Mouse (Mus musculus): ENCODE data around the gene Jmjd8. TPM values are rescaled to one million over a fixed set of nuclear protein-coding genes. Genes with fewer than 3 reads are reported as not detected.

The Jmjd8 gene
- polyA plus RNA-seq, 1 experiment, result 13.2 TPM

DNA sequence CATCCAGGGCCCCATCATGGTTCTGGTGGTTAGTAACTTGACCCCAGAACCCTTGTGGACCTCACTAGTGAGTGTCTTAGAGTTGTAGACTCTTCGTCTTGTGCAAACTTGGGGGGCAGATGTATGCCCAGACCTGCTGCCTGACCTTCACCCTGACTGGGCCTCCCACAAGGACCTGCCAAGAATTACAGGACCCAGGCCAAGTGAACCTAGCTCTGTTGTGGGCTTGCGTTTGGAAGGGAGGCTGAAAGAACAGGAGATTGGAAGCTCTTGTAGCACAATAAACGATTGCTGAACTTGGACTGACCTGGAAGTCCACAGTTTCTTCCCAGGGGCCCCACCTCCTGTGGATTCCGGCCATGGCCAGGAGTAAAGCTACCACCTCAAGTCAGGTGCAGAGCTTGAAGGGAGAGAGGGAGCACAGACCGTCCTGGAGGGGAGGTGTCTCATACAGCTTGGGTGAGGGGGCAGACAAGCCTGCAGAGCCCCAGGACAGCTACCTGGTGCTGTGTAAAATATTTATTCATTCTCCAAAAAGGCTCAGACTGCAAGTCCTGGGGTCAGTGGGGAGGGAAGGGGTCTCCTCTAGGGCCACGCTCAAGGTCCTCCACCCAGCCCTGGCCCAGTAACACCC, 5.4 kb downstream of the Jmjd8 start:
- H3K27ac ChIP-seq (ENCODE audit: insufficient read depth, low read length), result no peak overlapping the region

DNA sequence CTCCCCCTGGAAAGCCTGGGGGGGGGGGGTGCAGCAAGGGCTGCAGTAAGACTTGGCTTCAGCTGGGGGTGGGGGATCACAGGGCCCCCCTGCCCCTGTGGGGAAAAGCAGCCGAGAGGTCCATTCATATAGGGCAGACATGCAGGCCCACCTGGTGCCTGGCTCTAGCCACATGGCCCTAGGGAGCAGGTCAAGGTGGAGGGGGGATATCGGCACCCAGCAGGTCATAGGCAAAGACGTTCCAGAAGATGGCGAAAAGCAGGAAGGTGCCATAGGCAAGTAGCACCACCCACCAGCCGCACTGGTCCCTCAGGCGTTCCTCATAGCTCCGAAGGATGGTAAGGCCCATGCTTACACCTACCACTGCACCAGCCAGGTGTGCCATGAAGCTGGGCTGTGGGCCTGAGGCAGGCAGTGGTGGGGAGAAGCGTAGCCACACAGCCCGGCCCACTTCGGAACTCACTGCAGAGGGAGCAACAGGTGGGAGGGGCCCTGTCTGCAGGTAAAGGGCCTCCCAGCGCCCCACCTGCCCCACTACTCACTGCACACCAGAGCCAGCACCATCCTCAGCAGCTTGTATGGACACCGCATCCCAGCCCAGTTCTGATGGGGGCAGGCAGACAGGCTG, 6.0 kb downstream of the Jmjd8 start:
- H3K9ac ChIP-seq (ENCODE audit: low read depth, poor library complexity, severe bottlenecking), result no peak overlapping the region
- H3K36me3 ChIP-seq (ENCODE audit: control insufficient read depth, insufficient read depth, low read length, poor library complexity, severe bottlenecking), result peaks cover 19% of the 10 kb centered on the region
- H3K4me3 ChIP-seq (ENCODE audit: low read depth, low read length), result no peak overlapping the region
- no peak overlapping the region for H3K27ac ChIP-seq (ENCODE audit: insufficient read depth, low read length)
- H3K27me3 ChIP-seq (ENCODE audit: control insufficient read depth, insufficient read depth, low read length, poor library complexity, severe bottlenecking), result no peaks in the 10 kb centered on the region
- TF ChIP-seq CTCF (IDR thresholded peaks at IDR 0.05; ENCODE audit: low read depth, low read length) (no peak), EP300 (IDR thresholded peaks at IDR 0.05; ENCODE audit: insufficient read depth, low read depth, low read length) (no peak), POLR2A (IDR thresholded peaks at IDR 0.05; ENCODE audit: insufficient read depth, low read length) (no peak)
- peaks cover 4% of the 10 kb centered on the region for H3K4me1 ChIP-seq (ENCODE audit: control insufficient read depth, insufficient read depth, low read length)
- H3K9me3 ChIP-seq (replicated peaks; ENCODE audit: control insufficient read depth, insufficient read depth, low read length, poor library complexity, severe bottlenecking), result no peaks in the 10 kb centered on the region

More for the DNA sequence above, 5.4 kb downstream of the Jmjd8 start:
- TF ChIP-seq EP300 (IDR thresholded peaks at IDR 0.05; ENCODE audit: insufficient read depth, low read depth, low read length) (no peak), POLR2A (IDR thresholded peaks at IDR 0.05; ENCODE audit: insufficient read depth, low read length) (no peak), CTCF (IDR thresholded peaks at IDR 0.05; ENCODE audit: low read depth, low read length) (no peak)
- peaks cover 4% of the 10 kb centered on the region for H3K4me1 ChIP-seq (ENCODE audit: control insufficient read depth, insufficient read depth, low read length)
- H3K27me3 ChIP-seq (ENCODE audit: control insufficient read depth, insufficient read depth, low read length, poor library complexity, severe bottlenecking), result no peaks in the 10 kb centered on the region
- peak overlapping the region; percentile 80 for H3K4me3 ChIP-seq (ENCODE audit: low read depth, low read length)
- no peaks in the 10 kb centered on the region for H3K9me3 ChIP-seq (replicated peaks; ENCODE audit: control insufficient read depth, insufficient read depth, low read length, poor library complexity, severe bottlenecking)
- peaks cover 17% of the 10 kb centered on the region for H3K36me3 ChIP-seq (ENCODE audit: control insufficient read depth, insufficient read depth, low read length, poor library complexity, severe bottlenecking)
- peak overlapping the region; percentile 86 for H3K9ac ChIP-seq (ENCODE audit: low read depth, poor library complexity, severe bottlenecking)

DNA sequence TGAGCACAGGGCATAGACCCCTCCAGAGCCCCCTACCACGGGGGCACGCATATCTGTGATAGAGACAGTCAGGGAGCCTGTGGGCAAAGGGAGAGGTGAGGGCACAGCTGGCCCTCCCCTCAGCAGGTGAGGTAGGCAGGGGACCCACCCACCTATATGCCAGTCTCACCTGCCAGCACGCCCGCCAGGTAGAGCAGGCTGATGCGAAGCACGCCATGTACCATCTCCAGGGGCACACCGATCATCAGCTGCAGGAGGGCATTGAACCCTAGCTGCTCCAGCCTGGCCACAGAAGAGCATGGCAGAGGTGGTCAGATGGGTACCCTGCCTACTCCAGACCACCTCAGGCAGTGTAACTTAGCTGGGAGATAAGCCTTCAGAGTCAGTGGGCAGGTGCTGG, 6.6 kb downstream of the Jmjd8 start:
- Histone ChIP-seq H3K27me3 (ENCODE audit: control insufficient read depth, insufficient read depth, low read length, poor library complexity, severe bottlenecking) (no peaks in the 10 kb centered on the region), H3K36me3 (ENCODE audit: control insufficient read depth, insufficient read depth, low read length, poor library complexity, severe bottlenecking) (peaks cover 17% of the 10 kb centered on the region), H3K4me3 (ENCODE audit: low read depth, low read length) (no peak overlapping the region), H3K9me3 (replicated peaks; ENCODE audit: control insufficient read depth, insufficient read depth, low read length, poor library complexity, severe bottlenecking) (no peaks in the 10 kb centered on the region), H3K9ac (ENCODE audit: low read depth, poor library complexity, severe bottlenecking) (no peak overlapping the region), H3K27ac (ENCODE audit: insufficient read depth, low read length) (no peak overlapping the region), H3K4me1 (ENCODE audit: control insufficient read depth, insufficient read depth, low read length) (peaks cover 4% of the 10 kb centered on the region)
- TF ChIP-seq EP300 (IDR thresholded peaks at IDR 0.05; ENCODE audit: insufficient read depth, low read depth, low read length) (no peak), CTCF (IDR thresholded peaks at IDR 0.05; ENCODE audit: low read depth, low read length) (no peak), POLR2A (IDR thresholded peaks at IDR 0.05; ENCODE audit: insufficient read depth, low read length) (no peak)

DNA sequence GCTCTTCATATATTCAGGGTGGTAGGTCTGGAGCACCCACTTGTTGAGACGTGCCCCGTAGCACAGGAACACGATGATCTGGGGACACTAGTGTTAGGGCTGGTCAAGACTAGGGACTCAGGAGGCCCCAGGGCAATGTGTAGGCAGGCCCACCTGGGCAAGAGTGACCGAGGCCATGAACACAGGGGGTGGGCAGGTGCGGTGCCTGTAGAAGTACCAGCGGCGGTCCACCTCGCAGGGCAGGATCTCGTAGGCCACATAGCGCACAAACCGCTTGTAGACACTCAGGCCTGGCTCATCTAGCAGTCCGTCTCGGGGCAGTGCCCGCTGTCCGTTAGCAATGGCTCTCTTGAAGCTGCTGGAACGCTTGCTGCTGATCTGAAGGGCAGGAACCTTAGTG, 7.1 kb downstream of the Jmjd8 start:
- Histone ChIP-seq H3K4me1 (ENCODE audit: control insufficient read depth, insufficient read depth, low read length) (peaks cover 4% of the 10 kb centered on the region), H3K27me3 (ENCODE audit: control insufficient read depth, insufficient read depth, low read length, poor library complexity, severe bottlenecking) (no peaks in the 10 kb centered on the region), H3K9me3 (replicated peaks; ENCODE audit: control insufficient read depth, insufficient read depth, low read length, poor library complexity, severe bottlenecking) (no peaks in the 10 kb centered on the region), H3K9ac (ENCODE audit: low read depth, poor library complexity, severe bottlenecking) (no peak overlapping the region), H3K36me3 (ENCODE audit: control insufficient read depth, insufficient read depth, low read length, poor library complexity, severe bottlenecking) (peaks cover 17% of the 10 kb centered on the region), H3K4me3 (ENCODE audit: low read depth, low read length) (no peak overlapping the region), H3K27ac (ENCODE audit: insufficient read depth, low read length) (no peak overlapping the region)
- TF ChIP-seq EP300 (IDR thresholded peaks at IDR 0.05; ENCODE audit: insufficient read depth, low read depth, low read length), result no peak
- no peak for TF ChIP-seq CTCF (IDR thresholded peaks at IDR 0.05; ENCODE audit: low read depth, low read length)
- no peak for TF ChIP-seq POLR2A (IDR thresholded peaks at IDR 0.05; ENCODE audit: insufficient read depth, low read length)

DNA sequence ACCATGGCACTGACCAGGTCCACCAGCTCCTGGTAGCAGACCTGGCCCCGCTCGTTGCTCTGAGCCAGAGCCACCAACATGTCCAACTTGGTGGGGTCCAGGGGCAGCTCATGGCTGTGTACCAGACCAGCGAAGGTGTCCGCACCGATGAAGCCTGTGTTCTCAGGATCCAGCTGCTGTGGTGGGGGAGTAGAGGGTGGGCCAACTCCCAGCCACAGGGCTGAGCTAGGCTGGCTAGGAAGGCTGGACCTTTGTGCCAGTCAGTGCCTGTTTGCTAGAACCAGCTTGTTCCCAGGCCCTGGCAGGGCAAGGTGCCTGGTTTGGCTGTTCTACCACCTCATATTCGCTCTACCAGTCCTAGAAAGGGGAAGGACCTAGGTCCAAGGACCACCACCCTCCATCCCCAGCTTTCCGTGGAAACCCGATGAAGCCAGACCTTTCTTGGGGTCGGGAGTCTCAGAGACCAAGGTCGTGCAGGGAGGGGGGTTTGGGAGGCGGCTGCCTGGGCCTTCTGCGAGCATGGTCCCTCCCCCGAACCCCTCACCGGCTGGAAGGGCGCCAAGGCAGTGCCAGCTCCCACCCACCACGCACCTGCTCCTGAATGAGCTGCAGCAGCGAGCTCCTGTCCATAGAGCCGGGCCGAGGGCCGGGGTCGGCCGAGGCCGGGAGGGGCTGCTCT, 7.9 kb downstream of the Jmjd8 start:
- H3K9me3 ChIP-seq (replicated peaks; ENCODE audit: control insufficient read depth, insufficient read depth, low read length, poor library complexity, severe bottlenecking), result no peaks in the 10 kb centered on the region
- peak overlapping the region; percentile 23; the same call in 1 of the 2 replicates for H3K9ac ChIP-seq (ENCODE audit: low read depth, poor library complexity, severe bottlenecking)
- H3K27ac ChIP-seq (ENCODE audit: insufficient read depth, low read length), result no peak overlapping the region
- H3K27me3 ChIP-seq (ENCODE audit: control insufficient read depth, insufficient read depth, low read length, poor library complexity, severe bottlenecking), result no peaks in the 10 kb centered on the region
- peaks cover 17% of the 10 kb centered on the region for H3K36me3 ChIP-seq (ENCODE audit: control insufficient read depth, insufficient read depth, low read length, poor library complexity, severe bottlenecking)
- H3K4me1 ChIP-seq (ENCODE audit: control insufficient read depth, insufficient read depth, low read length), result peaks cover 4% of the 10 kb centered on the region
- peak overlapping the region; percentile 21 for H3K4me3 ChIP-seq (ENCODE audit: low read depth, low read length)
- TF ChIP-seq CTCF (IDR thresholded peaks at IDR 0.05; ENCODE audit: low read depth, low read length) (no peak), POLR2A (IDR thresholded peaks at IDR 0.05; ENCODE audit: insufficient read depth, low read length) (no peak), EP300 (IDR thresholded peaks at IDR 0.05; ENCODE audit: insufficient read depth, low read depth, low read length) (no peak)

DNA sequence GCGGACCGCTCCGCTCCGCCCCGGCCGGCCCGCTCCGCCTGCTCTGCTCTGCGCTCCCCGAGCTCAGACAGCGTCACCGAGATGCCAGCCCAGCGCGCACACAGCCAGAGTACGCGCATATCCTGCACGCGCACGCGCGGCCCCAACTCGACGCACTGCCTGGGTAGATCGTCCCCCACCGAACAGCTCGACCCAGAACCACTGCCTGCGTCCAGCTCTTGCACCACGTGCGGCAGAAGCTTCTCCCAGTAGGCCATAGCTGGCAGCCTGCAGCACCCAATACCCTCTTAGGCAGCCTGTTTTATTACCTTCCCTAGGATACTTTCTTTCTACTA, 8.4 kb downstream of the Jmjd8 start, which contains the start of gene Rhbdl1:
Rhbdl1 (minus strand) TSS at position 220 of the 335 bp plus-strand sequence.
- peak within 1 kb of the TSS; percentile 21 for H3K4me3 ChIP-seq (ENCODE audit: low read depth, low read length)
- peaks cover 20% of the 10 kb centered on the region for H3K36me3 ChIP-seq (ENCODE audit: control insufficient read depth, insufficient read depth, low read length, poor library complexity, severe bottlenecking)
- no peak for TF ChIP-seq CTCF (IDR thresholded peaks at IDR 0.05; ENCODE audit: low read depth, low read length)
- TF ChIP-seq EP300 (IDR thresholded peaks at IDR 0.05; ENCODE audit: insufficient read depth, low read depth, low read length), result no peak
- H3K9ac ChIP-seq (ENCODE audit: low read depth, poor library complexity, severe bottlenecking), result peak within 1 kb of the TSS; percentile 23; the same call in 1 of the 2 replicates
- H3K9me3 ChIP-seq (replicated peaks; ENCODE audit: control insufficient read depth, insufficient read depth, low read length, poor library complexity, severe bottlenecking), result no peaks in the 10 kb centered on the region
- H3K27me3 ChIP-seq (ENCODE audit: control insufficient read depth, insufficient read depth, low read length, poor library complexity, severe bottlenecking), result no peaks in the 10 kb centered on the region
- no peak within 1 kb of the TSS for H3K27ac ChIP-seq (ENCODE audit: insufficient read depth, low read length)
- H3K4me1 ChIP-seq (ENCODE audit: control insufficient read depth, insufficient read depth, low read length), result peaks cover 4% of the 10 kb centered on the region

All from ES-Bruce4 (cell line).